ENCODE assay signal across 8 mouse cellular contexts in genomic region chr8:70701048-70701981, GRCm38 (mm10). TPM values are rescaled to one million over a fixed set of nuclear protein-coding genes. Genes with fewer than 3 reads are reported as not detected.
A peak's percentile ranks its signal among the peaks of the same experiment; 100 is the strongest.
DNase-seq lines count a peak whose midpoint lies in the region; ATAC-seq lines count a peak whose summit lies in the region.

No protein-coding gene starts in this region.

- no peaks in the 10 kb centered on the region for H3K9me3 ChIP-seq in kidney, embryonic 15.5 days (replicated peaks)
- no peaks in the 10 kb centered on the region for H3K9me3 ChIP-seq in hindbrain, embryonic 14.5 days (ENCODE audit: control insufficient read depth, low read length)
- H3K9me3 ChIP-seq in midbrain, embryonic 16.5 days (replicated peaks; ENCODE audit: control insufficient read depth, low read length, poor library complexity, severe bottlenecking) = no peaks in the 10 kb centered on the region

- peaks cover 24% of the 10 kb centered on the region for H3K36me3 ChIP-seq in kidney, embryonic 15.5 days
- H3K36me3 ChIP-seq in hindbrain, embryonic 14.5 days (replicated peaks; ENCODE audit: control insufficient read depth, insufficient read depth) = peaks cover 9% of the 10 kb centered on the region
- 0 out of 2 replicates have a peak, but pooled peaks cover 3% of the 10 kb centered on the region for H3K36me3 ChIP-seq in midbrain, embryonic 16.5 days (ENCODE audit: control insufficient read depth, insufficient read depth, low read length)

- H3K27me3 ChIP-seq in kidney, embryonic 15.5 days = no peaks in the 10 kb centered on the region
- H3K27me3 ChIP-seq in hindbrain, embryonic 14.5 days (ENCODE audit: control insufficient read depth, insufficient read depth, low read length) = no peaks in the 10 kb centered on the region
- no peaks in the 10 kb centered on the region for H3K27me3 ChIP-seq in midbrain, embryonic 16.5 days (ENCODE audit: control insufficient read depth, insufficient read depth, low read depth, low read length)

- H3K4me3 ChIP-seq in kidney, embryonic 15.5 days (replicated peaks) = peak overlapping the region; percentile 97
- H3K4me3 ChIP-seq in brown adipose tissue, adult 24 weeks (ENCODE audit: insufficient read depth, low read depth, low read length) = peak overlapping the region; percentile 100
- peak overlapping the region; percentile 99 for H3K4me3 ChIP-seq in hindbrain, embryonic 14.5 days (replicated peaks; ENCODE audit: low read length)
- peak overlapping the region; percentile 98 for H3K4me3 ChIP-seq in midbrain, embryonic 16.5 days (ENCODE audit: low read depth, low read length)

- no peak for ATAC-seq in kidney, embryonic 15.5 days (replicated peaks; ENCODE audit: low FRiP score)
- ATAC-seq in hindbrain, embryonic 14.5 days (ENCODE audit: low FRiP score) = no peak
- ATAC-seq in midbrain, embryonic 16.5 days = no peak

- H3K9ac ChIP-seq in kidney, embryonic 15.5 days = peak overlapping the region; percentile 100
- peak overlapping the region; percentile 99 for H3K9ac ChIP-seq in hindbrain, embryonic 14.5 days
- H3K9ac ChIP-seq in midbrain, embryonic 16.5 days (ENCODE audit: low read depth, low read length) = peak overlapping the region; percentile 99

- 48% methylated on average over 10 of the region's 10 CpGs for WGBS in kidney, embryonic 15.5 days
- WGBS in hindbrain, embryonic 14.5 days = 51% methylated on average over 10 of the region's 10 CpGs
- 52% methylated on average over 10 of the region's 10 CpGs for WGBS in midbrain, embryonic 16.5 days

- H3K27ac ChIP-seq in kidney, embryonic 15.5 days = peak overlapping the region; percentile 100
- H3K27ac ChIP-seq in brown adipose tissue, adult 24 weeks (replicated peaks; ENCODE audit: low read depth, low read length) = 0 out of 2 replicates have a peak overlapping the region, but pooled peaks have one; percentile 4
- H3K27ac ChIP-seq in hindbrain, embryonic 14.5 days = peak overlapping the region; percentile 99
- H3K27ac ChIP-seq in midbrain, embryonic 16.5 days (ENCODE audit: low read length) = peak overlapping the region; percentile 99

- peaks cover 42% of the 10 kb centered on the region for H3K4me1 ChIP-seq in kidney, embryonic 15.5 days
- H3K4me1 ChIP-seq in brown adipose tissue, adult 24 weeks (ENCODE audit: control insufficient read depth, insufficient read depth, insufficient read length, low read length) = peaks cover 13% of the 10 kb centered on the region
- peaks cover 42% of the 10 kb centered on the region for H3K4me1 ChIP-seq in hindbrain, embryonic 14.5 days (replicated peaks; ENCODE audit: control insufficient read depth, insufficient read depth, low read length)
- H3K4me1 ChIP-seq in midbrain, embryonic 16.5 days (ENCODE audit: control insufficient read depth, insufficient read depth, low read length) = peaks cover 36% of the 10 kb centered on the region

- no peak for DNase-seq in kidney, postnatal 25 days
- no peak for DNase-seq in hindbrain, embryonic 14.5 days (ENCODE audit: low spot score)
- no peak for DNase-seq in frontal cortex, postnatal 10 days (ENCODE audit: low spot score in 2 of 2)
- DNase-seq in adrenal gland, adult 2 months = no peak
- no peak for DNase-seq in frontal cortex, adult 2 months (ENCODE audit: extremely low spot score in 1 of 2, low spot score in 1 of 2)

- peak overlapping the region; percentile 72 for H3K4me2 ChIP-seq in kidney, embryonic 15.5 days
- H3K4me2 ChIP-seq in hindbrain, embryonic 14.5 days (replicated peaks) = peak overlapping the region; percentile 86
- peak overlapping the region; percentile 82 for H3K4me2 ChIP-seq in midbrain, embryonic 16.5 days (ENCODE audit: low read length)

RNA-seq across cellular contexts. Expression of gene Iqcn, which starts 1.9 kb away (rescaled TPM):
- polyA plus RNA-seq in kidney, embryonic 15.5 days (2015; fragmentation: Nextera tagmentation; extraction: Ambion mirVana) = 0.03 and 0.09 TPM in 2 replicates
- not detected in 2 replicates for polyA plus RNA-seq in brown adipose tissue, adult 24 weeks (2012; ENCODE audit: insufficient read depth, insufficient read length, missing spikeins)
- 0.07 and 0.15 TPM in 2 replicates for polyA plus RNA-seq in hindbrain, embryonic 14.5 days (2014; fragmentation: Nextera tagmentation; extraction: Ambion mirVana)
- polyA plus RNA-seq in midbrain, embryonic 16.5 days (2015; fragmentation: Nextera tagmentation; extraction: Ambion mirVana) = 0.06 TPM in 1 of 2 replicates, not detected in the other
- total RNA-seq in adrenal gland, adult 2 months (2021) = under 1 TPM in 1 of 2 experiments, not detected in 1; 0.12 TPM
- 0.25 and 0.28 TPM in 2 replicates for polyA plus RNA-seq in adrenal gland, adult 2 months (2012; rRNA removed)
- 0.32 and 0.40 TPM in 2 replicates for polyA plus RNA-seq in frontal cortex, adult 2 months (2012; rRNA removed)

RNA-seq across cellular contexts. Expression of gene Jund, which starts 2.6 kb away (rescaled TPM):
- 59.9 and 68.1 TPM in 2 replicates for polyA plus RNA-seq in kidney, embryonic 15.5 days (2015; fragmentation: Nextera tagmentation; extraction: Ambion mirVana)
- polyA plus RNA-seq in brown adipose tissue, adult 24 weeks (2012; ENCODE audit: insufficient read depth, insufficient read length, missing spikeins) = 106 and 111 TPM in 2 replicates
- 128 and 144 TPM in 2 replicates for polyA plus RNA-seq in hindbrain, embryonic 14.5 days (2014; fragmentation: Nextera tagmentation; extraction: Ambion mirVana)
- 60.4 and 67.9 TPM in 2 replicates for polyA plus RNA-seq in midbrain, embryonic 16.5 days (2015; fragmentation: Nextera tagmentation; extraction: Ambion mirVana)
- 100 to 1,000 TPM; 214 to 246 TPM for total RNA-seq in adrenal gland, adult 2 months (2021)
- 1,009 and 1,256 TPM in 2 replicates for polyA plus RNA-seq in adrenal gland, adult 2 months (2012; rRNA removed)
- 226 and 228 TPM in 2 replicates for polyA plus RNA-seq in frontal cortex, adult 2 months (2012; rRNA removed)

RNA-seq across cellular contexts. Expression of gene Gm3336, which starts 17.0 kb away (rescaled TPM):
- polyA plus RNA-seq in kidney, embryonic 15.5 days (2015; fragmentation: Nextera tagmentation; extraction: Ambion mirVana) = 0.55 and 0.83 TPM in 2 replicates
- polyA plus RNA-seq in brown adipose tissue, adult 24 weeks (2012; ENCODE audit: insufficient read depth, insufficient read length, missing spikeins) = not detected in 2 replicates
- not detected in 2 replicates for polyA plus RNA-seq in hindbrain, embryonic 14.5 days (2014; fragmentation: Nextera tagmentation; extraction: Ambion mirVana)
- polyA plus RNA-seq in midbrain, embryonic 16.5 days (2015; fragmentation: Nextera tagmentation; extraction: Ambion mirVana) = not detected in 2 replicates
- under 1 TPM in 1 of 2 experiments, not detected in 1; 0.69 TPM for total RNA-seq in adrenal gland, adult 2 months (2021)
- 0.51 and 0.97 TPM in 2 replicates for polyA plus RNA-seq in adrenal gland, adult 2 months (2012; rRNA removed)
- polyA plus RNA-seq in frontal cortex, adult 2 months (2012; rRNA removed) = 0.12 TPM in 1 of 2 replicates, not detected in the other

RNA-seq across cellular contexts. Expression of gene Pde4c, which starts 22.2 kb away (rescaled TPM):
- 7.6 and 9.4 TPM in 2 replicates for polyA plus RNA-seq in kidney, embryonic 15.5 days (2015; fragmentation: Nextera tagmentation; extraction: Ambion mirVana)
- polyA plus RNA-seq in brown adipose tissue, adult 24 weeks (2012; ENCODE audit: insufficient read depth, insufficient read length, missing spikeins) = 0.36 and 1.7 TPM in 2 replicates
- 0.21 and 0.32 TPM in 2 replicates for polyA plus RNA-seq in hindbrain, embryonic 14.5 days (2014; fragmentation: Nextera tagmentation; extraction: Ambion mirVana)
- polyA plus RNA-seq in midbrain, embryonic 16.5 days (2015; fragmentation: Nextera tagmentation; extraction: Ambion mirVana) = 0.11 and 0.23 TPM in 2 replicates
- 1 to 10 TPM in 1 of 2 experiments, under 1 TPM in 1; 0.76 to 1.0 TPM for total RNA-seq in adrenal gland, adult 2 months (2021)
- 2.9 and 3.3 TPM in 2 replicates for polyA plus RNA-seq in adrenal gland, adult 2 months (2012; rRNA removed)
- 4.6 and 5.1 TPM in 2 replicates for polyA plus RNA-seq in frontal cortex, adult 2 months (2012; rRNA removed)

RNA-seq across cellular contexts. Expression of gene Lsm4, which starts 28.3 kb away (rescaled TPM):
- 291 and 295 TPM in 2 replicates for polyA plus RNA-seq in kidney, embryonic 15.5 days (2015; fragmentation: Nextera tagmentation; extraction: Ambion mirVana)
- 89.4 and 121 TPM in 2 replicates for polyA plus RNA-seq in brown adipose tissue, adult 24 weeks (2012; ENCODE audit: insufficient read depth, insufficient read length, missing spikeins)
- 180 and 197 TPM in 2 replicates for polyA plus RNA-seq in hindbrain, embryonic 14.5 days (2014; fragmentation: Nextera tagmentation; extraction: Ambion mirVana)
- 137 and 143 TPM in 2 replicates for polyA plus RNA-seq in midbrain, embryonic 16.5 days (2015; fragmentation: Nextera tagmentation; extraction: Ambion mirVana)
- total RNA-seq in adrenal gland, adult 2 months (2021) = 10 to 100 TPM; 65.2 to 88.5 TPM
- polyA plus RNA-seq in adrenal gland, adult 2 months (2012; rRNA removed) = 81.3 and 112 TPM in 2 replicates
- 113 and 128 TPM in 2 replicates for polyA plus RNA-seq in frontal cortex, adult 2 months (2012; rRNA removed)

Comparison
In these comparisons a context has a peak if more than half of its experiments do, and no peak if none do; other contexts are left out.
1. H3K27ac ChIP-seq: peak in every context shown above with its lines; median percentile 100 in kidney, embryonic 15.5 days; 99 in hindbrain, embryonic 14.5 days; 99 in midbrain, embryonic 16.5 days; 4 in brown adipose tissue, adult 24 weeks.